Mouse (Mus musculus): Measurements from ENCODE around the gene Colgalt1. TPM values are rescaled to one million over a fixed set of nuclear protein-coding genes. Genes with fewer than 3 reads are reported as not detected.

Gene Colgalt1
- total and polyA plus RNA-seq, 3 experiments: 50.9 to 102 (median 59.0) TPM

DNA sequence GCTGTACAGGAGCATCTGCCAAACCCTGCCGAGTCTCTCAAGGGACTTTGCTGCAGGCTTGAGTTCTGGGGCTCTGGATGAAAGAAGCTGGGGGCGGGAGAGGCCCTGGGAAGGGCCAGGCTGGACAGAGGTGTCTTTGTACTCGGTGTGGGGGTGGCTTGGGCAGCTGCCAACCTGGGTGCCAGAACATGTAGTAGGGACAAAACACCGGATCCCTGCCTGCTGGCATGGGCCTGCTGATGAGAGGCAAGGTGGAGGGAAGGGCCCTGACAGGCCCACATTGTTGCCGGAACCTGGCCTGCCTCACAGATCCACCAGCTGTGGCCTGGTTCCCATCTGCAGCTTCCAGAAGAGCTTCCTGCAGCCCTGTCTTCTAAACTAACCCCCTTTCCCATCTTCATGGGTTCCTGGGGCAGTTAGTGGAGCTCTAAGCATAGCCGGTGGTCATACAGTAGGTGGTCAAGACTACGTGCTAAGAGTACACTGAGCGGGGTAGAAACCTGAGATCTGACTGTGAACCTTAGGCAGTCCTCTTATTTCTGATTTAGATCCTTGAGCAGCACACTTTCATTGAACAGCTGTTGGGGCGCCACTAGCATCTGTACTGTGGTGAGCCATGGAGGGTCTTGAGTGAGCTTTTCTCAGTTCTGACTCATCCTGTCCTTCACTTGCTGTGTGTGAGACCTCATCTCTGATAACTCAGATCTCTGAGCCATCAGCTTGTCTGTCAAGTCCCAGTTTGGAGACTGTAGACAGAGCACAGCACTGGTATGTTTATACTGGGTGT is 37.8 kb upstream of the Colgalt1 start:
- H3K4me1 ChIP-seq (ENCODE audit: control insufficient read depth in 1 of 2, insufficient read depth in 2 of 2, low read length in 2 of 2): no peaks in the 10 kb centered on the region; a peak in 1 of 4 replicates
- H3K9me3 ChIP-seq (replicated peaks; ENCODE audit: insufficient read depth, low read length): no peaks in the 10 kb centered on the region
- no peak overlapping the region for H3K9ac ChIP-seq (ENCODE audit: control insufficient read depth, low read depth, low read length, poor library complexity, severe bottlenecking)
- no peak overlapping the region for H3K27ac ChIP-seq (ENCODE audit: control insufficient read depth, low read depth, low read length)
- DNase-seq (ENCODE audit: low read depth, low spot score): no peak
- H3K36me3 ChIP-seq (ENCODE audit: control insufficient read depth in 1 of 2, insufficient read depth in 2 of 2, low read length in 2 of 2): no peaks in the 10 kb centered on the region
- no peaks in the 10 kb centered on the region; a peak in 2 of 4 replicates for H3K27me3 ChIP-seq (ENCODE audit: control insufficient read depth in 1 of 2, insufficient read depth in 2 of 2, low read length in 2 of 2)
- TF ChIP-seq CHD1 (IDR thresholded peaks at IDR 0.05; ENCODE audit: low read depth, low read length) (no peak), EP300 (IDR thresholded peaks at IDR 0.05; ENCODE audit: low read depth in 1 of 2, low read length in 2 of 2) (no peak), ZNF384 (IDR thresholded peaks at IDR 0.05; ENCODE audit: low read depth, low read length) (no peak), MAZ (IDR thresholded peaks at IDR 0.05; ENCODE audit: low read depth, low read length) (no peak), RCOR1 (IDR thresholded peaks at IDR 0.05; ENCODE audit: low read depth, low read length) (no peak), MYB (IDR thresholded peaks at IDR 0.05; ENCODE audit: low read depth, low read length) (no peak), HCFC1 (IDR thresholded peaks at IDR 0.05; ENCODE audit: low read depth, low read length) (no peak), SMC3 (IDR thresholded peaks at IDR 0.05; ENCODE audit: low read depth, low read length) (no peak), USF1 (IDR thresholded peaks at IDR 0.05; ENCODE audit: low read depth, low read length) (no peak), POLR2AphosphoS5 (IDR thresholded peaks at IDR 0.05; ENCODE audit: borderline replicate concordance, low read depth, low read length) (no peak), MEF2A (IDR thresholded peaks at IDR 0.05; ENCODE audit: extremely low read depth, insufficient replicate concordance, low read depth, low read length, poor library complexity, severe bottlenecking) (no peak), CHD2 (IDR thresholded peaks at IDR 0.05; ENCODE audit: low read length) (no peak), POLR2A (IDR thresholded peaks at IDR 0.05; ENCODE audit: control insufficient read depth in 1 of 2, insufficient read depth in 1 of 2, low read depth in 1 of 2, low read length in 2 of 2, poor library complexity in 1 of 2) (no peak), USF2 (IDR thresholded peaks at IDR 0.05; ENCODE audit: borderline replicate concordance in 1 of 2, insufficient read depth in 1 of 2, low read depth in 1 of 2, low read length in 2 of 2) (no peak)
- no peak overlapping the region for H3K4me3 ChIP-seq (ENCODE audit: control insufficient read depth in 1 of 2, insufficient read depth in 1 of 2, low read depth in 2 of 2, low read length in 2 of 2)
- H3K79me2 ChIP-seq (ENCODE audit: control insufficient read depth, insufficient read depth, low read length, poor library complexity): no peaks in the 10 kb centered on the region

DNA sequence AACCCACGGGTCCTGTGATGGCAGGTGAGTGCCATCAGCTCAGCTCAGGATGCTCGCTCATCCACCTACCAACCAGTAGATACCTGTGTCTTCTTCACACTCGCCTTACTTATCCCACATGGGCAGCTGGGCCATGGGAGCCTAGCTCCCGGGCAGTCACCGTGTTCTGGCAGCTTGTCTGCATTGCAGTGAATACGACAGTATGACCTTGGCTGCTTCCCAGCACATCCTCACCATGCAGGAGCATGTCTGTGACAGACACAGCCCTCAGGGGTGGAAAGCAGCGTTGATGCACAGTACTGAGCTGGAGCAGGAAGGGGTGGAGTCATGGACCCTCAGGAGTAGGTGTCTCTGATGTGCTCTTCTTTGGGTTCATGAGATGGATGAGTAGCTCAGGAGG is 36.4 kb upstream of the Colgalt1 start:
- 0 out of 4 replicates have a peak, but pooled peaks cover 0 to 3% of the 10 kb centered on the region in 2 experiments for H3K4me1 ChIP-seq (ENCODE audit: control insufficient read depth in 1 of 2, insufficient read depth in 2 of 2, low read length in 2 of 2)

More for the DNA sequence above, 36.4 kb upstream of the Colgalt1 start:
- no peaks in the 10 kb centered on the region for H3K9me3 ChIP-seq (replicated peaks; ENCODE audit: insufficient read depth, low read length)
- H3K36me3 ChIP-seq (ENCODE audit: control insufficient read depth in 1 of 2, insufficient read depth in 2 of 2, low read length in 2 of 2): no peaks in the 10 kb centered on the region
- no peak for DNase-seq (ENCODE audit: low read depth, low spot score)
- no peaks in the 10 kb centered on the region; a peak in 2 of 4 replicates for H3K27me3 ChIP-seq (ENCODE audit: control insufficient read depth in 1 of 2, insufficient read depth in 2 of 2, low read length in 2 of 2)
- no peak overlapping the region for H3K27ac ChIP-seq (ENCODE audit: control insufficient read depth, low read depth, low read length)
- H3K9ac ChIP-seq (ENCODE audit: control insufficient read depth, low read depth, low read length, poor library complexity, severe bottlenecking): no peak overlapping the region
- no peaks in the 10 kb centered on the region for H3K79me2 ChIP-seq (ENCODE audit: control insufficient read depth, insufficient read depth, low read length, poor library complexity)
- no peak for TF ChIP-seq TBP (IDR thresholded peaks at IDR 0.05; ENCODE audit: low read depth, low read length)
- no peak for TF ChIP-seq ELF1 (IDR thresholded peaks at IDR 0.05; ENCODE audit: low read depth, low read length)
- TF ChIP-seq POLR2AphosphoS2 (IDR thresholded peaks at IDR 0.05; ENCODE audit: low read length): no peak
- no peak for TF ChIP-seq HCFC1 (IDR thresholded peaks at IDR 0.05; ENCODE audit: low read depth, low read length)
- TF ChIP-seq SIN3A (IDR thresholded peaks at IDR 0.05; ENCODE audit: low read length): no peak
- no peak for TF ChIP-seq TCF12 (IDR thresholded peaks at IDR 0.05; ENCODE audit: low read depth, low read length)
- no peak for TF ChIP-seq ETS1 (IDR thresholded peaks at IDR 0.05; ENCODE audit: low read depth, low read length)
- no peak for TF ChIP-seq KAT2A (conservative IDR thresholded peaks at IDR 0.05; ENCODE audit: low read depth, low read length)
- TF ChIP-seq RCOR1 (IDR thresholded peaks at IDR 0.05; ENCODE audit: low read depth, low read length): no peak
- no peak for TF ChIP-seq ZKSCAN1 (IDR thresholded peaks at IDR 0.05; ENCODE audit: low read depth, low read length)
- TF ChIP-seq BHLHE40 (IDR thresholded peaks at IDR 0.05; ENCODE audit: borderline replicate concordance, low read depth, low read length): no peak
- TF ChIP-seq ZMIZ1 (IDR thresholded peaks at IDR 0.05; ENCODE audit: low read depth, low read length): no peak
- no peak for TF ChIP-seq TAL1 (IDR thresholded peaks at IDR 0.05; ENCODE audit: low read length)
- TF ChIP-seq MAX (IDR thresholded peaks at IDR 0.05; ENCODE audit: low read length): no peak
- no peak overlapping the region for H3K4me3 ChIP-seq (ENCODE audit: control insufficient read depth in 1 of 2, insufficient read depth in 1 of 2, low read depth in 2 of 2, low read length in 2 of 2)
